Mouse (Mus musculus) heart, postnatal 14 days (tissue): ENCODE data around the gene Spcs3. TPM values are rescaled to one million over a fixed set of nuclear protein-coding genes. Genes with fewer than 3 reads are reported as not detected.
"Not testable (repeated sequence)": the region's sequence is repeated elsewhere in the genome, so short reads cannot be mapped to it uniquely, and the experiment has no call there.

Experiments used
- DNase-seq, 2 experiments: peaks; one replicate each; pipeline ENCODE4 v3.0.0; 2021 to 2022
- intact Hi-C: fragments of 180-260 bp; cut with DNase I; formaldehyde crosslinking; loops from one replicate; pipeline ENCODE4 v1.15.1; 2025
- long read RNA-seq, 2 experiments: library from polyadenylated mRNA; stranded (forward); transcript quantifications; one replicate each; pipeline ENCODE4 v2.0.0; 2021
- total RNA-seq, 2 experiments: library from RNA; stranded (reverse); gene quantifications; 2 replicates each; pipeline ENCODE4 v1.2.3; 2021

Gene Spcs3
- 10 to 100 TPM; 29.7 to 29.8 TPM for total RNA-seq
- long read RNA-seq, experiment 1, transcript Spcs3-201 (5 exons, 3,466 nt) = major isoform, 83 of 87 reads
- long read RNA-seq, experiment 1, partial matches to known transcripts = 0 of 87 reads
- long read RNA-seq, experiment 1, other reads (novel, unspliced or antisense) = 4 of 87 reads
- long read RNA-seq, experiment 2, transcript Spcs3-201 (5 exons, 3,466 nt) = major isoform, 83 of 91 reads
- long read RNA-seq, experiment 2, partial matches to known transcripts = 1 of 91 reads
- long read RNA-seq, experiment 2, other reads (novel, unspliced or antisense) = 7 of 91 reads

DNA sequence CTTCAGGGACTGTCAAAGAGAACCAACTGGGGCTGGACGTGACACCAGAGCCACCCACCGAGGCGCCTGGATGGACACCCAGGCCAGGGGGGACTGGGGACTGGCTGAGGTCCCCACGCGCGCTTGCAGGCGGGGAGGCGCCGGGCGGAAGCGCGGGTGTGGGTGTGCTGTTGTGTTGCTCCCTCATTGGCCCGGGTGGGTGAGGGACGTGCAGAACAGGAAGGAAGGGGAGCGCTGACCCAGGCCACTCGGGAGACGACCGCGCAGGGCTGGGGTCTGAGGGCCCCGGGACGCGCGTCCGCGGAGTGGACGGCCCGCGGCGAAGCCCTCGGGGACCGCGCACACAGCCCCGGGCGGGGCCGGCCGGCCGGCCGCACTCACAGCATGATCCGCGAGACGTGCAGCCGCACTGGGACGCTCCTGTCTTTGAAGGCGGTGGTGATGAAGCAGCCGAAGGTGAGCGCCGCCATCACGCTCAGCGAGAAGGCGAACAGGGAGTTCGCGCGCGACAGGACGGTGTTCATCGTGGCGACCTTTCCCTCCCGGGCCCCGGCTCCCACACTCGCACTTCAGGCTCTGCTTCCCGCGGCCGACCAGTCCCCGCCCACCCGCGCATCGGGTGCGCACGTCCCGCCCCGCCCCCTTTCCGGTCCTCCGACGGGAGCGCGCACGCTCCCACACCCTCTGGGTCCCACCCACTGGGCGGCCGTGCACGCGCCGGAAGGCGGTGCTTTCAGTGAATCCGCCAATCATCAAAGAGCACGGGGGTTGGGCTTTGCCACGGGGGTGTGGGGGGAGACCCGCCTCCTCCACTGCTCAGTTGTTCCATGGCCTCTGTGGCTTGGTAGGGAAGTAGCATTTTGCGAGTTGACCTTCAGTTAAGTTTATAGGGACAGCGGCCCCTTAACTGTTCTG is at the start of gene Spcs3, which contains the start of gene Asb5:
Spcs3 (minus strand) TSS at position 617 of the 915 bp plus-strand sequence.
Asb5 (plus strand) TSS at position 199 of the 915 bp plus-strand sequence.
- intact Hi-C loops = no loop called here
- peak; percentile 98 for DNase-seq

DNA sequence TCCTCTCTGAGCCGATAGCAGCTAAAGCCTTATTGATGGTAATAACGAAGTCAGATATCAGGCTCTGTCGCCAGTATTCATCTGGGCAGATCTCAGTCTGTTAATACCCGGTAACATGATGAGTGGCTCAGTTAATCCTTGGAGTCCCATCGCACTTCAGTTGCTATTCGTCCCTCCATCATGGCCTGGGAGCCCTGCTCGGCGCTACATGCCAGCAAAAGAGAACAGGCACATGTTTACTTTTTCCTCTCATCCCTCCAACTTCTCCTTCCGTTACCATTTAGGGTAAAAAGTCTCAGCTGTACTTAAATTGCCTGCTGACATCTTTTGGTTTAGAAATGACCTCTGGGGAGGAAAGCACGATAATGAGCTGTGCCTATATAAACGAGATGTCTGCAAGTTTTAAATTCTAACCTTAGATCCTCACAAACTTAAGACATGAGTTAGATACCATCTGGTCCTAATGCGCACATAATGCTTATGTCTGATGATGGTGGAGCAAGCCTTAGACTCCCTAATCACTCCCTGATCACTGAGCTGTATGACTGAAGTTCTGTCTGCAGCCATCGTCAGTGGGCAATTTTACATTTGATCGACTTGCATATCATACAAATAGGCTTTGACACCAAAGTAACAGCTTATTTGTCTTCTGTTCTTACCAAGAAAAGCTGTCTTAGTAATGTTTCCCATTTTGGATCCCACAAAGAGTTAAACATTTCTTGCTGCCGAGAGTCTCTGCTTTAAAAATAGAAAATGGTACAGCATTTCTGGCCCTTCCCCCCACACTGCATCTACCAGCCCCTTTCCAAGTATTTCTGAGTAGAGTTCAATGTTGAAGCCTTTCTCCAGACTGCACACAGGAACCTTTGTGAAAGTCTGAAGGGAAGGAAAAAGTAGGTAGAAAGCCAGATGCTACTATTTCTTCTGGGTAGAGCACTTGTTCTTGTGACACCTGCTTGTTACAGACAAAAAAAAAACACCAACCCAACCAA is 41.1 kb upstream of the Spcs3 start:
- intact Hi-C loops = loop anchor here (5.0 kb wide), 1 partner anchor 36 kb away; no protein-coding TSS in a partner anchor
- peak in 1 of 2 experiments; percentile 34 for DNase-seq

DNA sequence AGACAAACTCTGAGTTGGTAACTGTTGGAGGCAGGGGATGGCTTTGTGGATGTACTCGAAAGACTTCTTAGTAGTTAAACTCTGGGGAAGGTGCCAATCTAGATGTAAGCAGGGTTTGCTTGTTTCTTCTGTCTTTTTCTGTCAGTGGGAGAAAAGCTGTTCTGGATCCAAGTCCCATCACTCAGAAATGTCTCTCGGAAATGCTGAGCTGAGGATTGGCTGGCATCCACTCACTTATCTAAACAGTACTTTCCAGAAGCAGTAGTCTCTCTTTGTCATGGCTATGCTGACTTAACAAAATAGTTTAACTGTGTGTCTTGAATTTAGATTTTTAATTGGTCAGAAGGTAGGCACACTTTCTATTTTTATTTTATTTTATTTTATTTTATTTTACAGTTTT is 37.4 kb upstream of the Spcs3 start:
- intact Hi-C loops = no loop called here
- no peak for DNase-seq

DNA sequence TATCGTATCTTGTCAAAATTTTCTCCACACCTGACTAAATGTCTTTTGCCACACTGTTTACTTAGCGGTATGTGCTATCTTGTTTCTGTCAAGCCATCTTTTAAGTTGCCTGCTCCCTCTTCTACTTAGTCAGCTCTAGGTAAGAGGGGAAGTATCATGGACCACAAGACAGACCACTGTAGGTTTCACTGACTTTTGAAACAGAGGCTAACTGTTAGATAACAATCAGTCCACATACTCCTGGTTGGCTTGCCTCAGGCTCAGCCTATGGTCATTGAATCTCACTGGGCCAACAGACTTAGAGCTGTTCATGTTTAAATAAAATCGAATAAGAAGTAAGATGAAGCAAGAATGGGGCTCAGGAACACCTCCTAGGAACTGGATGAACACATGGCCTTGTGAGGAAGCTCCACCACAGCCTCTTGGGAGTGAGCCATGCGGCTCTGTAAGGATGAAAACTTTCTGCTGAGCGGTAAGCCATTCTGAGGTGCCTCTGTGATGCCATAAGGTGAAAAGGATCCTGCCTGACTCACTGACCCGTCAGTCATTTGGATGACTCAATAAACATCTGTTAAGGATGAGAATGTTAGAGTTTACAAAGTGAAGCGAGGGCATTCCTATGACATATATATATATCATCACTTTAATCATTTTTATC is 35.9 kb upstream of the Spcs3 start:
- DNase-seq = no peak
- intact Hi-C loops = no loop called here

DNA sequence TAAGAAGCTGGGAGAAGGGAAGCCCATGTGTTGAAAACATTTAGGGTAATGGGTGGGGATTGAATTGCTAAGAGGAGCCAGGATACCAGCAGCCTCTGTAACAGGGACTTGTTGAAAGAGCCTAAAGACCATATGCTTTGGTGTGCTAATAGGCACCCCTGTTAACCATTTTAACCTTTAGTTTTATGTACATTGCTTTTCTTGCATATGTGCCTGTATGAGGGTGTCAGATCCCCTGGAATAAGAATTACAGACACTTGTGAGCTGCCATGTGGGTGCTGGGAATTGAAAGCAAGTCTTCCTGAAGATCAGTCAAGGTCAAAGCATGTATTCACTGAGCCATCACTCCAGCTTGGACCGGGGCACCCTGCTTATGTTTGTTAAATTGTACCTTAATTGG is 35.4 kb upstream of the Spcs3 start:
- no peak for DNase-seq
- intact Hi-C loops = no loop called here

DNA sequence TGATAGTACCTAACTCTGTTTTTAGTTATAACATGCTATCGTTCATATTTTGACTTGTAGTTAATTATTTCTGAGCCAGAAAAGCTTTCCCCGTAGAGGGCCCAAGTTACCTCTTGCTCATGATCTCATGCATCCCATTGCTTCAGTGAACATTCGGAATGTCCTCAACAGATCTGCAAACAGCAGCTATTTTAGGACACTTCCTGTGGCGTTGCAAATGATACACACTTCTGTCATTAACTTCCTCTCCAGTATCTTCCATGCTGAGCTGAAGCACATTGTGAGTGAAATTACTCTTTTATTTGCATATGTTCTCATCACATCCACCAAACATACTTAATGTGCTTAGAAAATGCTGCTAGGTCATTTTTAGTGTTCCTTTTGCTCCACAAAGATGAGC is 32.3 kb upstream of the Spcs3 start:
- intact Hi-C loops = no loop called here
- DNase-seq = no peak

DNA sequence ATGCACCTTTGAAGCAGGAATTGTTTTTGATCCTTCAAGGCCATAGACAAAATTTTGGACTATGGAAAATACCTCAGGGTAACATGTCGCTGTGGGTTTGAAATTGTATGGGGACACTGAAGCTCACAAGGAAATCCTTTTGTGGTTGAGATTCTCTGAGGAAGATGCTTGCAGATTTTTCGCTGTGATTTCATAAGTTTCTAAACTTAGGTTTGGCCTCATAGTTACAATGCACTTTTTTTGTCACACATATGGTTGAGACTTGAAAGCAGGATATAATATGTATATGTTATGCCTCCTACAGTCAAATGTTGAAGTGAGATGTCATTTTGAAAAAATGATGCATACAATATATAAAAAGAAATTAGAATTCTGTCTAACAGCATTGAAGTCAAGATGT is 25.1 kb upstream of the Spcs3 start:
- no peak for DNase-seq
- intact Hi-C loops = no loop called here

DNA sequence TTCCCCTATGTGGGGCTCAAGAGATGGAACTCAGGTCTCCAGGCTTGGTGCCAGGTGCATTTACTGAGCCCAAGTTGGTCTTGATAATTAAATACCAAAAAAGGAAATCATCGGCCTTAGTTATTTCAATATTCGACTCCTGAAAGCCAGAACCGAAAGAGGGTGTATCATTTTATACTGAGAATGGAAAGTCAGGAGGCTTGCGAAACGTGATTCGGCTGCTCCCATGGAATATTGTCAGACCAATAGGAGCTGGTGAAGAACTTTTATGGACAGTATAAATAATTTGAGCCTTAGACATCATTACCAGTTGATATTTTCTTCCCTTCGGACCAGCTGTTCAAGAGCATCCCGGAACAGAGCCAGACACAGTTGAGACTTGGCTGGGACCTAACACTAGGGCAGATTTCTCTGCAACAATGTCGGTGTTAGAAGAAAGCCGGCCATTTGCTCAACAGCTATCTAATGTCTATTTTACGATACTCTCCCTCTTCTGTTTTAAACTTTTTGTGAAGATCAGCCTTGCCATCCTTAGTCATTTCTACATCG is 20.3 kb upstream of the Spcs3 start:
- no peak for DNase-seq
- intact Hi-C loops = no loop called here

DNA sequence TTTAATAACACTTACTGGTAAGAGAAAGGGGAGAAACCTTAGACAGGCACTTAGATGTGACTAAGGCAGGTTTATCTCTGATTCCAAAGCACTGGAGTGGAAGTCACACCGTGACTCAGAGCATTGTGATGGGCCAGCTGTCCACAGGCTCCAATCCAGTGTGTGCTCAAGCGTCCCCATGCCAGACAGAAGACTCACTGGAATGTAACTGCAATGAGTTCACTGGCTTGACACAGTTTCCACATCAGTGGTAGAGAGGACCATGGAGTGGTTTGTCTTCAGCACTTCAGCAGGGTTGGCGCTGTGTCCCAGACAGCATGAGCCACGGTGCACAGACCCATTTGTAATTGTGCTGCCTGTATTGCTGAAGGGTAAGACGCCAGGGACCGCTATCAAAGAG is 18.6 kb upstream of the Spcs3 start:
- intact Hi-C loops = no loop called here
- no peak for DNase-seq

DNA sequence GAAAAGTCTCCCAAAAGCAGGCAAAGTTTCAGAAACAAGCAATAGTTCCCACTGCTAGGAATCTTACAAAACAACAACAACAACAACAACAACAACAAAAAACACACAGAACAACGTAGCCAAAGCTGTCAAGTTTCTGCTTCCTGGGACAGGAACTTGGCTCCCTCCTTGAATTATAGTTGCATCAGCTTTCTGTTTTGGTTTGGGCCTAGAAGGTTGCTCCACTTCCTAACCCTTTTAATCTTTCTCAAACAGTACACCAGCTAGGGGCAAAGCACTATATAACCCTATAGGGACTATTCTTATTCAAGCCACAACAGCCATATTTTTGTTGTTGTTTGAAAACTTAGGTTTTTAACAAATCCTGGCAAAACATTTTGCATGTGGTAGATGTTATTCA is 11.5 kb upstream of the Spcs3 start:
- DNase-seq = no peak

DNA sequence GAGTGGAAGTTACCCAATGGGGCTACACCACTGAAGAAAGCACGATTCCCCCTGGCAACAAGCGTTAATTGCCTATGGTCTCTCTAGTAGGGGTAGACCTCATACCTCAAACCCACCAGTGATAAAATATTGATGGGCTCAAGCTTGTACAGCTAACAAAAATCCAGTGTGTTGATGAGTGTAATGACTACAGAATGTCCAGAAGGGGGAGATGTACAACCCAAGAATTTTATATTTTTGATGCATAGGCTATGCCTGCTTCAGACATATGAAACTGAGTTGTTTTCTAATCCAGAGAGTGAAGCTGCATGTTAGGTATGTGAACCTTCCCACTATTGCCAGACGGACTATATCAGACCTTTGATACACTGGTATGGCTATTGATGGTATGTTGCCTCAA is 7.5 kb upstream of the Spcs3 start:
- intact Hi-C loops = loop anchor here (1.0 kb wide), 1 partner anchor 123 kb away; no protein-coding TSS in a partner anchor
- no peak for DNase-seq

More for the DNA sequence above, 11.5 kb upstream of the Spcs3 start:
- intact Hi-C loops = no loop called here

DNA sequence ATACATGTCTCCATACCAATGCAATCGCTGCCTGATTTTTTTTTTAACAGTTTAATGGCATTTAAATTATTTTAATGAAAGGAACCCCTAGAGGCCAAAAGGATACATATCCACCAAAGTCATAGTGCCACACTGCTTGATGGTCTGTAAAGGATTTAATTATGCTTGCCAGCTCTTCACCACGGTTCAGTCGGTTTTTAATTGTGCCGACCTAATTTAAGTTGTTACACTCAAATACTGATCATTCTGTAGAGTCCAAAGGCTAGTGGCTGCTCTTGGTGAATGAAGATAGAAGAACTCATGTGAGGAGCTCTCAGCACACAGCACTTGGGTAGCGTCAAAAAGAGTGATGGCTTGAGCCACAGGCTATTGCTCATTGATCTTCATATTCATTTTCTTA is 5.4 kb upstream of the Spcs3 start:
- DNase-seq = no peak
- intact Hi-C loops = no loop called here

DNA sequence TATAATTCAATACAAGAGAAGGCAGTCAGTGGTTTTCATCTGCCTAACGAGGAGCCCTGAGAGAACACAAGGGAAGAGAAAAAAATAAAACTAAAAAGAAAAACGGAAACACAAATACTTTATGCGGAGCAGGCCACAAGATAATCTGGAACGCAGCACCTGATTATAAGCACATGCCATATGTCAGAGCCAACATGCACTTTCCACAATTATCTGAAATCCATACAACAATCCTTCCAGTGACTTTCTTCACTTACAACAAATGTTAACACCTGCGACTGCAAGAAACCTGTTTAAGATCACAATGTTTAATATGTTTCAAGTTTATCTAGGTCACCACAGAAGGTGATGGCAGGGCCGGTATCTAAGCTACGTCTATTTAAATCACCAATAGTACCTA is 1.2 kb downstream of the Spcs3 start:
- no peak for DNase-seq
- intact Hi-C loops = no loop called here

DNA sequence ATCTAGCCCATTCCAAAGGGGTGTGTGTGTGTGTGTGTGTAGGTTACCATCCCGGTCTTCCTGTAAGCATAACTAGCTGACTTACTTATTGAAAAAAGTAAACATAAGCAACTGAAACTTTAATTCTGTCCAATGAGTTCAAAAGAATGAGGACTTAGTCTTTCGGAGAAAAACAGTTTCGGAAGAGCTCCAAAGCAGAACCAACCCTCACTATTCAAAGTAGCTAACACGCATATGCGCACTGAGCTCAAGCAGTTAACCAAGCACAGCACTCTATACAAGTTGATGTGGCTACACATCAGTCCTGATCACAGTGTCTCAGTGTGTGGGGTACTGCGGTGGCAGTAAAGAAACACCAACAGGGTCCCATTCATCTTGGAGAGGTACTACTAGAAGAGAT is 3.1 kb downstream of the Spcs3 start:
- no peak for DNase-seq
- intact Hi-C loops = no loop called here

DNA sequence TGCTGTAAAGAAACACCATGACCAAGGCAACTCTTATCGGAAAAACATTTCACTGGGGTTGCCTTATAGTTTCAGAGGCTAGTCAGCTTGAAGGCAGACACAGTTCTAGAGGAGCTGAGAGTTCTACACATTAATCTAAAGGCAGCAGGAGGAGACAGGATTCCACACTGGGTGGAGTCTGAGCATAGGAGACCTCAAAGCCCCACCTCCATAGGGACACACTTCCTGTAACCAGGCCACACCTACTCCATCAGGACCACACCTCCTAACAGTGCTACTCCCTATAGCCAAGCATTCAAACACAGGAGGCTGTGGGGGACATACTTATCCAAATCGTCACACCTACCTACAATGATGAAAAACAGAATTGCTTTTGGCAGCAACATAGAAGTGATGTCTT is 4.2 kb downstream of the Spcs3 start:
- intact Hi-C loops = no loop called here
- DNase-seq = no peak

DNA sequence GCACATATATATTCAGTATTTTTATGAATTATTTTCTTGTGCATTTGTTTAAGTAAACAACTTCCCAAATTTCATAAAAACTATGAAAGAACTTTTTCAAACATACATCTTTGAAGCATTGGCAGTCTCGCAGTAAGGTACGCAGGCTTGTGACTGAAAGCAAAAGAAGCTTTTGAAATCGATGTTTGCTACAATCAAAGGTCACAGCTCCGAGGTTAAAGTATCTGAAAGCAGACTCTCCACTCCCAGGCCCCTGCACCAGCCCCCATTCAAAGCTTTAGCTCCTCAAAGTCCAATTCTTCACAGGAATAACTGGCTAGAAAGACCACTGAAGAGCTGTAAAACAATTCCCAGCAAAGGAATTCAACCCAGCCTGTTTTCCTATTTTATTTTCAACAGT is 9.3 kb downstream of the Spcs3 start:
- DNase-seq = no peak
- intact Hi-C loops = no loop called here

DNA sequence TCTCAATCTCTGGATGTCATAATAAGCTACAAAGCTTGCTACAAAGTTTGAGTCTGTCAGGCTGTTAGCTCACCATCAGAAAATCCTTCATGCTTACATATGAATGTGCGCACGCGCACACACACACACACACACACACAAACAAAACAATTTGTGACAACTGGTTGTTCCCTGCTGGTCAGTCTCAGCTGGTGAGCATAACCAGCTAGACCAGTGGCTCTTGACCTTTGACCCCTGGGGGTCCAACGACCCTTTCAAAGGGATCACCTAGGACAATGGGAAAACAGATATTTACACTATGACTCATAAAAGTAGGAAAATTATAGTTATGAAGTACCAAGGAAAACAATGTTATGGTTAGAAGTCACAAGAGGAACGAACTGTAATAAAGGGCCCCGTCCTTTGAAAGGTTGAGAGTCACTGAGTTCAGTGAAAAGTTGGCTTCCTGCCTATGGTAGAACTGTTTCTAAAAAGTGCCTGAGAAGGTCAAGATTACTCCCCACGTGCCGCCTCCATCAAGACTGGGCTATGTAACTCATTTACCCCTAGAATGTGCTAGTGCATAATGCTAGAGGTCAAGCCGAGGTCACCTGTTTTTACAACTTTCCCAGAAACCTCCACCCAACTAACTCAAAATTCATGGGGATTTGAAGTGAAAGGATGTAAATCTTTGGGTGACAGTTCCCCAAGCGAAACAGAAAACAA is 10.9 kb downstream of the Spcs3 start:
- intact Hi-C loops = no loop called here
- DNase-seq = no peak

DNA sequence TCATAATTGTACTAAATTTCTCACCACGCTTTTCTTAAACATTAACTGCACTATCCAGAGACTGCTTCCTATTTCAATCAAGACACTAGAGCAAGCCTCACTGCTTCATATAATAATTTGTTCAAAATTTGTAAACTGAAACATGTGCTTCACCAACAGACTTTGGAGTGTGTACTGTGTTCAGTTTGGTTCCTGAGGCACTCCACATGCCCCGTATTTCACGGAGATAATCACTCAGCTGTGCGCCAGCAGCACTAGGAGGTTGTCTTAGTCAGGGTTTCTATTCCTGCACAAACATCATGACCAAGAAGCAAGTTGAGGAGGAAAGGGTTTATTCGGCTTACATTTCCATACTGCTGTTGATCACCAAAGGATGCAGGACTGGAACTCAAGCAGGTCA is 17.6 kb downstream of the Spcs3 start:
- intact Hi-C loops, DNase-seq: not testable (repeated sequence)

DNA sequence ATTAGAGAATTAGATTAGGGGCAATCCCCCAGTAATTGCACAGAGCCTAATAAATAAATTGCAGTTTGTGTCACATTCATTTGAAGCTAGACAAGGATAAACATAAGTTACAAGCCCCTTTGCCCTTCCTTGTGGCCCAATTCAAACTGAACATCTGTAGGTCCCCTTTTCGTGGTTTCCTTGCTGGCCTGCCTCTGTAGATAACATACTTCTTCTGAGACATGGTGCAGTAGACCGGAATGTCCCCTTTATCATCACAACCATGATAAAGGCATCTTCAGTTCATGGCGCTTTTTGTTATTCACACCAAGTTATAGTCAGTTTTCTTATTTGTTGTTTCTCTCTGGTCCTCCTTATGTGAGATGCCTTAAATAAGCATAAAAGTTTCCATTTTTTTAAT is 18.0 kb downstream of the Spcs3 start:
- DNase-seq = no peak
- intact Hi-C loops = loop anchor here (2.0 kb wide), 1 partner anchor 149 kb away; no protein-coding TSS in a partner anchor
